12 mouse cellular contexts compared by ENCODE assay signal in genomic region chr8:61276397-61276796, GRCm38 (mm10). TPM values are rescaled to one million over a fixed set of nuclear protein-coding genes. Genes with fewer than 3 reads are reported as not detected.
DNase-seq lines count a peak whose midpoint lies in the region; ATAC-seq and TF ChIP-seq lines count a peak whose summit lies in the region.
"Had no signal": no experiment of that assay in that cellular context is flagged by ENCODE, and none has a peak within 500 bp of the region (broad histone marks: within the 10 kb centered on the region; RNA-seq: fewer than 3 reads in every experiment).

No protein-coding gene starts in this region.

- TF ChIP-seq POLR2A in lung, adult 2 months (IDR thresholded peaks at IDR 0.05; ENCODE audit: borderline replicate concordance, extremely low read depth, low read depth, low read length) = no peak

- 54% methylated on average over 5 of the region's 5 CpGs for WGBS in lung, adult 2 months
- WGBS in heart, embryonic 12.5 days = 73% methylated on average over 5 of the region's 5 CpGs
- 41% methylated on average over 5 of the region's 5 CpGs for WGBS in lung, embryonic 16.5 days
- WGBS in midbrain, embryonic 16.5 days = 80% methylated on average over 5 of the region's 5 CpGs
- 75% methylated on average over 5 of the region's 5 CpGs for WGBS in hindbrain, embryonic 14.5 days
- WGBS in hindbrain, postnatal 0 days = 74% methylated on average over 5 of the region's 5 CpGs

- H3K36me3 ChIP-seq in heart, embryonic 12.5 days = no peaks in the 10 kb centered on the region
- no peaks in the 10 kb centered on the region for H3K36me3 ChIP-seq in lung, embryonic 16.5 days (ENCODE audit: control insufficient read depth, insufficient read depth, low read length)
- no peaks in the 10 kb centered on the region for H3K36me3 ChIP-seq in midbrain, embryonic 16.5 days (ENCODE audit: control insufficient read depth, insufficient read depth, low read length)
- no peaks in the 10 kb centered on the region for H3K36me3 ChIP-seq in hindbrain, embryonic 14.5 days (replicated peaks; ENCODE audit: control insufficient read depth, insufficient read depth)
- no peaks in the 10 kb centered on the region for H3K36me3 ChIP-seq in hindbrain, postnatal 0 days (ENCODE audit: insufficient read depth, low read length)
- H3K36me3 ChIP-seq: liver, embryonic 12.5 days had no signal

- H3K27me3 ChIP-seq in heart, embryonic 12.5 days (replicated peaks) = no peaks in the 10 kb centered on the region
- no peaks in the 10 kb centered on the region for H3K27me3 ChIP-seq in lung, embryonic 16.5 days (ENCODE audit: control insufficient read depth, insufficient read depth, low read depth, low read length)
- no peaks in the 10 kb centered on the region for H3K27me3 ChIP-seq in midbrain, embryonic 16.5 days (ENCODE audit: control insufficient read depth, insufficient read depth, low read depth, low read length)
- no peaks in the 10 kb centered on the region for H3K27me3 ChIP-seq in hindbrain, embryonic 14.5 days (ENCODE audit: control insufficient read depth, insufficient read depth, low read length)
- H3K27me3 ChIP-seq in hindbrain, postnatal 0 days (ENCODE audit: insufficient read depth, low read length) = no peaks in the 10 kb centered on the region
- H3K27me3 ChIP-seq: liver, embryonic 12.5 days had no signal

- peaks cover 36% of the 10 kb centered on the region for H3K4me1 ChIP-seq in lung, adult 2 months (ENCODE audit: control insufficient read depth, insufficient read depth, low read length)
- H3K4me1 ChIP-seq in heart, embryonic 12.5 days (replicated peaks) = peaks cover 48% of the 10 kb centered on the region
- peaks cover 62% of the 10 kb centered on the region for H3K4me1 ChIP-seq in lung, embryonic 16.5 days (replicated peaks; ENCODE audit: control insufficient read depth, insufficient read depth, low read length)
- H3K4me1 ChIP-seq in midbrain, embryonic 16.5 days (ENCODE audit: control insufficient read depth, insufficient read depth, low read length) = peaks cover 11% of the 10 kb centered on the region
- peaks cover 18% of the 10 kb centered on the region for H3K4me1 ChIP-seq in hindbrain, embryonic 14.5 days (replicated peaks; ENCODE audit: control insufficient read depth, insufficient read depth, low read length)
- H3K4me1 ChIP-seq in hindbrain, postnatal 0 days (ENCODE audit: insufficient read depth, low read length) = no peaks in the 10 kb centered on the region; the same call in 1 of the 2 replicates

- H3K4me2 ChIP-seq in heart, embryonic 12.5 days = no peak overlapping the region
- peak overlapping the region; percentile 25 for H3K4me2 ChIP-seq in lung, embryonic 16.5 days (ENCODE audit: low read depth, low read length)
- no peak overlapping the region for H3K4me2 ChIP-seq in midbrain, embryonic 16.5 days (ENCODE audit: low read length)
- H3K4me2 ChIP-seq in hindbrain, embryonic 14.5 days (replicated peaks) = no peak overlapping the region
- no peak overlapping the region for H3K4me2 ChIP-seq in hindbrain, postnatal 0 days (ENCODE audit: low read depth, low read length)
- H3K4me2 ChIP-seq: liver, embryonic 12.5 days had no signal

- H3K27ac ChIP-seq in heart, embryonic 12.5 days (ENCODE audit: poor library complexity, severe bottlenecking) = peak overlapping the region; percentile 36; the same call in 1 of the 2 replicates
- peak overlapping the region; percentile 80 for H3K27ac ChIP-seq in lung, embryonic 16.5 days (ENCODE audit: low read length)
- no peak overlapping the region for H3K27ac ChIP-seq in midbrain, embryonic 16.5 days (ENCODE audit: low read length)
- no peak overlapping the region for H3K27ac ChIP-seq in hindbrain, embryonic 14.5 days
- H3K27ac ChIP-seq in hindbrain, postnatal 0 days = no peak overlapping the region
- H3K27ac ChIP-seq: hindbrain, embryonic 10.5 days; liver, embryonic 12.5 days; midbrain, embryonic 10.5 days had no signal

- no peak for TF ChIP-seq CTCF in lung, adult 2 months (IDR thresholded peaks at IDR 0.05; ENCODE audit: insufficient read depth, low read length)
- TF ChIP-seq CTCF in hindbrain, postnatal 0 days (IDR thresholded peaks at IDR 0.05; ENCODE audit: low read depth) = no peak

- no peaks in the 10 kb centered on the region for H3K9me3 ChIP-seq in heart, embryonic 12.5 days (replicated peaks)
- H3K9me3 ChIP-seq in lung, embryonic 16.5 days (ENCODE audit: control insufficient read depth, low read length) = no peaks in the 10 kb centered on the region
- H3K9me3 ChIP-seq in midbrain, embryonic 16.5 days (replicated peaks; ENCODE audit: control insufficient read depth, low read length, poor library complexity, severe bottlenecking) = no peaks in the 10 kb centered on the region
- no peaks in the 10 kb centered on the region for H3K9me3 ChIP-seq in hindbrain, embryonic 14.5 days (ENCODE audit: control insufficient read depth, low read length)
- H3K9me3 ChIP-seq in hindbrain, postnatal 0 days (ENCODE audit: low read length) = no peaks in the 10 kb centered on the region
- H3K9me3 ChIP-seq: hindbrain, embryonic 10.5 days; liver, embryonic 12.5 days had no signal

- no peak for ATAC-seq in heart, embryonic 12.5 days (ENCODE audit: insufficient number of reproducible peaks, low FRiP score)
- peak; percentile 43 for ATAC-seq in lung, embryonic 16.5 days (ENCODE audit: low read depth)
- ATAC-seq in midbrain, embryonic 16.5 days = no peak
- ATAC-seq in hindbrain, embryonic 14.5 days (ENCODE audit: low FRiP score) = no peak
- no peak for ATAC-seq in hindbrain, postnatal 0 days
- ATAC-seq: liver, embryonic 12.5 days had no signal

- no peak overlapping the region for H3K4me3 ChIP-seq in lung, adult 2 months (replicated peaks; ENCODE audit: extremely low read depth, low read depth, low read length)
- no peak overlapping the region for H3K4me3 ChIP-seq in heart, embryonic 12.5 days
- H3K4me3 ChIP-seq in lung, embryonic 16.5 days (ENCODE audit: low read length) = no peak overlapping the region
- no peak overlapping the region for H3K4me3 ChIP-seq in midbrain, embryonic 16.5 days (ENCODE audit: low read depth, low read length)
- no peak overlapping the region for H3K4me3 ChIP-seq in hindbrain, embryonic 14.5 days (replicated peaks; ENCODE audit: low read length)
- H3K4me3 ChIP-seq in hindbrain, postnatal 0 days (ENCODE audit: low read length) = no peak overlapping the region
- H3K4me3 ChIP-seq: hindbrain, embryonic 10.5 days; liver, embryonic 12.5 days; midbrain, embryonic 10.5 days had no signal

- no peak overlapping the region for H3K9ac ChIP-seq in heart, embryonic 12.5 days
- H3K9ac ChIP-seq in lung, embryonic 16.5 days (ENCODE audit: low read length) = no peak overlapping the region
- H3K9ac ChIP-seq in midbrain, embryonic 16.5 days (ENCODE audit: low read depth, low read length) = no peak overlapping the region
- H3K9ac ChIP-seq in hindbrain, embryonic 14.5 days = no peak overlapping the region
- no peak overlapping the region for H3K9ac ChIP-seq in hindbrain, postnatal 0 days (replicated peaks; ENCODE audit: low read length)
- H3K9ac ChIP-seq: liver, embryonic 12.5 days had no signal

- peak; percentile 49 to 71 for DNase-seq in lung, adult 18-20 months
- no peak for DNase-seq in lung, adult 2 months
- no peak for DNase-seq in hindbrain, embryonic 14.5 days (ENCODE audit: low spot score)
- DNase-seq in hindbrain, postnatal 0 days (ENCODE audit: low spot score) = no peak
- DNase-seq: cerebellum, adult 11-12 months; thymus, postnatal 4 days had no signal

RNA-seq across cellular contexts. Expression of gene Sh3rf1, which starts 52.7 kb away (rescaled TPM):
- polyA plus RNA-seq in lung, adult 2 months (2012; rRNA removed) = 19.7 and 20.1 TPM in 2 replicates
- 6.5 and 7.5 TPM in 2 replicates for polyA plus RNA-seq in heart, embryonic 12.5 days (2016; fragmentation: Nextera tagmentation; extraction: Ambion mirVana)
- polyA plus RNA-seq in lung, embryonic 16.5 days (2015; fragmentation: Nextera tagmentation; extraction: Ambion mirVana) = 17.8 and 18.7 TPM in 2 replicates
- polyA plus RNA-seq in midbrain, embryonic 16.5 days (2015; fragmentation: Nextera tagmentation; extraction: Ambion mirVana) = 32.1 and 34.7 TPM in 2 replicates
- 28.8 and 32.2 TPM in 2 replicates for polyA plus RNA-seq in hindbrain, embryonic 14.5 days (2014; fragmentation: Nextera tagmentation; extraction: Ambion mirVana)
- 31.3 and 33.9 TPM in 2 replicates for total RNA-seq in hindbrain, postnatal 0 days (2014; rRNA removed)
- polyA plus RNA-seq in hindbrain, postnatal 0 days (2015; fragmentation: Nextera tagmentation; extraction: Ambion mirVana) = 17.8 and 17.9 TPM in 2 replicates

Comparison
In these comparisons a context has a peak if more than half of its experiments do, and no peak if none do; other contexts are left out.
1. DNase-seq: peak in lung, adult 18-20 months (2 of 2); none in lung, adult 2 months (single experiment), hindbrain, embryonic 14.5 days (single experiment) and hindbrain, postnatal 0 days (single experiment).
2. H3K27ac ChIP-seq: peak in heart, embryonic 12.5 days (single experiment) and lung, embryonic 16.5 days (single experiment); none in midbrain, embryonic 16.5 days (single experiment), hindbrain, embryonic 14.5 days (single experiment) and hindbrain, postnatal 0 days (single experiment).